Mouse (Mus musculus) cortical plate, adult 2 months (tissue): ENCODE results near the gene D11Wsu47e. TPM values are rescaled to one million over a fixed set of nuclear protein-coding genes. Genes with fewer than 3 reads are reported as not detected.

ENCODE experiments used
- H3K27ac ChIP-seq: fragments of 200-500 bp; 2 replicates; pipeline ENCODE4 v1.5.1; 2012; ENCODE audit warnings: low read length, control low read depth, inconsistent platforms; ENCODE audit not compliant: insufficient read depth
- H3K4me1 ChIP-seq: fragments of 200-500 bp; 2 replicates; pipeline ENCODE4 v1.6.1; 2011; ENCODE audit warnings: low read length; ENCODE audit not compliant: control insufficient read depth, insufficient read depth
- H3K4me3 ChIP-seq: fragments of 200-500 bp; 2 replicates; pipeline ENCODE4 v1.5.1; 2011; ENCODE audit warnings: mild to moderate bottlenecking, low read length, control low read depth; ENCODE audit not compliant: insufficient read depth
- CTCF ChIP-seq: fragments of 200-500 bp; IDR thresholded peaks from 2 replicates; pipeline ENCODE4 v1.5.1; 2011; ENCODE audit warnings: mild to moderate bottlenecking, control low read depth, low read length; ENCODE audit not compliant: insufficient read depth; ENCODE audit errors: extremely low read depth
- POLR2A ChIP-seq: fragments of 200-500 bp; IDR thresholded peaks from 2 replicates; pipeline ENCODE4 v1.6.1; 2011; ENCODE audit warnings: mild to moderate bottlenecking, low read length, control low read depth; ENCODE audit not compliant: insufficient read depth; ENCODE audit errors: extremely low read depth
- polyA plus RNA-seq: library from polyadenylated mRNA; depleted of rRNA; stranded (reverse); fragments of >200 nt; gene quantifications from 2 replicates; pipeline ENCODE4 v1.2.3, GENCODE M21; 2012

The D11Wsu47e gene
- polyA plus RNA-seq, 1 experiment, result 14.2 TPM

GRCm38 (mm10) chr11:113690506-113690905 is 6.3 kb downstream of the D11Wsu47e start:
- no peak overlapping the region for H3K27ac ChIP-seq
- no peak for TF ChIP-seq CTCF
- TF ChIP-seq POLR2A, result no peak
- no peak overlapping the region for H3K4me3 ChIP-seq
- peaks cover 7% of the 10 kb centered on the region for H3K4me1 ChIP-seq

GRCm38 (mm10) chr11:113691318-113691717 is 7.1 kb downstream of the D11Wsu47e start:
- H3K4me1 ChIP-seq, result peaks cover 7% of the 10 kb centered on the region
- no peak overlapping the region for H3K4me3 ChIP-seq
- TF ChIP-seq CTCF, result no peak
- TF ChIP-seq POLR2A, result no peak
- no peak overlapping the region for H3K27ac ChIP-seq

- TF ChIP-seq CTCF (no peak), POLR2A (no peak)
Observed at GRCm38 (mm10) chr11:113691851-113692250, 7.6 kb downstream of the D11Wsu47e start.

GRCm38 (mm10) chr11:113697571-113697970 is 13.4 kb downstream of the D11Wsu47e start:
- TF ChIP-seq CTCF, result no peak
- TF ChIP-seq POLR2A, result no peak
- Histone ChIP-seq H3K4me3 (no peak overlapping the region), H3K4me1 (no peaks in the 10 kb centered on the region), H3K27ac (no peak overlapping the region)

More at GRCm38 (mm10) chr11:113691851-113692250, 7.6 kb downstream of the D11Wsu47e start:
- H3K4me3 ChIP-seq, result no peak overlapping the region
- peaks cover 7% of the 10 kb centered on the region for H3K4me1 ChIP-seq
- H3K27ac ChIP-seq, result no peak overlapping the region

- no peak overlapping the region for H3K27ac ChIP-seq
- H3K4me3 ChIP-seq, result no peak overlapping the region
- no peak for TF ChIP-seq CTCF
- TF ChIP-seq POLR2A, result no peak
- H3K4me1 ChIP-seq, result no peaks in the 10 kb centered on the region
Observed at GRCm38 (mm10) chr11:113698013-113698545, 13.9 kb downstream of the D11Wsu47e start.

GRCm38 (mm10) chr11:113699643-113700042 is 15.4 kb downstream of the D11Wsu47e start:
- Histone ChIP-seq H3K4me1 (no peaks in the 10 kb centered on the region), H3K4me3 (no peak overlapping the region), H3K27ac (no peak overlapping the region)
- no peak for TF ChIP-seq POLR2A
- no peak for TF ChIP-seq CTCF

- no peak overlapping the region for H3K27ac ChIP-seq
- TF ChIP-seq CTCF (peak; percentile 100), POLR2A (no peak)
- H3K4me3 ChIP-seq, result no peak overlapping the region
- H3K4me1 ChIP-seq, result no peaks in the 10 kb centered on the region
Observed at GRCm38 (mm10) chr11:113703758-113704157, 19.5 kb downstream of the D11Wsu47e start.

- H3K4me3 ChIP-seq, result no peak overlapping the region
- TF ChIP-seq CTCF (no peak), POLR2A (no peak)
- H3K4me1 ChIP-seq, result peaks cover 2% of the 10 kb centered on the region; the same call in 1 of the 2 replicates
- H3K27ac ChIP-seq, result no peak overlapping the region
Observed at GRCm38 (mm10) chr11:113705966-113706652, 21.9 kb downstream of the D11Wsu47e start.

- TF ChIP-seq CTCF (no peak), POLR2A (no peak)
- no peak overlapping the region for H3K4me3 ChIP-seq
- no peak overlapping the region for H3K27ac ChIP-seq
- peaks cover 2% of the 10 kb centered on the region; the same call in 1 of the 2 replicates for H3K4me1 ChIP-seq
Observed at GRCm38 (mm10) chr11:113708629-113709213, 24.5 kb downstream of the D11Wsu47e start.
